Mouse (Mus musculus) layer of hippocampus, adult 18-20 months (tissue): ENCODE data around the gene Sult3a2. TPM values are rescaled to one million over a fixed set of nuclear protein-coding genes. Genes with fewer than 3 reads are reported as not detected.
"Not testable (repeated sequence)": the region's sequence is repeated elsewhere in the genome, so short reads cannot be mapped to it uniquely, and the experiment has no call there.

Experiments used
- DNase-seq, 2 experiments: peaks; one replicate each; pipeline ENCODE4 v3.0.0; 2022; ENCODE audit warnings: low spot score in 2 of 2
- long read RNA-seq: library from polyadenylated mRNA; stranded (forward); transcript quantifications from one replicate; pipeline ENCODE4 v2.0.0, GENCODE M21; 2021
- total RNA-seq, 2 experiments: library from RNA; stranded (reverse); gene quantifications; 2 replicates each; pipeline ENCODE4 v1.2.3; 2021

Sult3a2 gene
- 1 to 10 TPM in 1 of 2 experiments, under 1 TPM in 1; 0.36 to 1.2 TPM for total RNA-seq
- long read RNA-seq, result 0 reads

GRCm38 (mm10) chr10:33786604-33787003 lies at the start of gene Sult3a2:
Gene Sult3a2 (minus strand): TSS chr10:33786704.
- no peak for DNase-seq

GRCm38 (mm10) chr10:33820892-33821291 lies 34.4 kb upstream of the Sult3a2 start:
- DNase-seq, result no peak

- DNase-seq, result no peak
These were observed 30.4 kb upstream of the Sult3a2 start for GRCm38 (mm10) chr10:33816923-33817322.

- DNase-seq, result no peak
These were observed 27.8 kb upstream of the Sult3a2 start for GRCm38 (mm10) chr10:33814266-33814665.

GRCm38 (mm10) chr10:33811807-33812206 lies 25.3 kb upstream of the Sult3a2 start:
- no peak for DNase-seq

- DNase-seq, result not testable (repeated sequence)
These were observed 10.9 kb upstream of the Sult3a2 start for GRCm38 (mm10) chr10:33797221-33797949.

GRCm38 (mm10) chr10:33796269-33796915 lies 9.9 kb upstream of the Sult3a2 start:
- not testable (repeated sequence) for DNase-seq

GRCm38 (mm10) chr10:33792166-33792565 lies 5.7 kb upstream of the Sult3a2 start:
- not testable (repeated sequence) for DNase-seq

GRCm38 (mm10) chr10:33787541-33787940 lies 1.0 kb upstream of the Sult3a2 start:
- no peak for DNase-seq

- not testable (repeated sequence) for DNase-seq
These were observed 51.3 kb downstream of the Sult3a2 start for GRCm38 (mm10) chr10:33735251-33735650.

- DNase-seq, result no peak
These were observed 53.3 kb downstream of the Sult3a2 start for GRCm38 (mm10) chr10:33733241-33733640.

GRCm38 (mm10) chr10:33732409-33733185 lies 53.9 kb downstream of the Sult3a2 start:
- no peak for DNase-seq

GRCm38 (mm10) chr10:33723764-33724163 lies 62.7 kb downstream of the Sult3a2 start:
- no peak for DNase-seq

- no peak for DNase-seq
These were observed 64.6 kb downstream of the Sult3a2 start for GRCm38 (mm10) chr10:33721827-33722438.

Other genes starting within 250 kb of the Sult3a2 start
- 10 to 100 TPM; 85.3 to 91.0 TPM for gene Clvs2, start 161.9 kb downstream of the Sult3a2 start, total RNA-seq
- gene Sult3a1, start 71.0 kb upstream of the Sult3a2 start, total RNA-seq, result not detected
- 1 to 10 TPM; 5.1 to 5.5 TPM for gene Rsph4a, start 118.4 kb upstream of the Sult3a2 start, total RNA-seq
- gene Zup1, start 164.6 kb upstream of the Sult3a2 start, total RNA-seq, result 10 to 100 TPM; 13.7 to 15.3 TPM
- 100 to 1,000 TPM; 101 to 103 TPM for gene Rwdd1, start 232.9 kb upstream of the Sult3a2 start, total RNA-seq